Mouse (Mus musculus): Measurements from ENCODE around the gene Mrnip.

Mrnip gene

GRCm38 (mm10) chr11:50159347-50159746 is 14.9 kb upstream of the Mrnip start:
- no peak for DNase-seq (ENCODE audit: low spot score in 2 of 2)

GRCm38 (mm10) chr11:50161578-50162304 is 12.5 kb upstream of the Mrnip start:
- DNase-seq (ENCODE audit: low spot score in 2 of 2) = peak; percentile 44 to 50

GRCm38 (mm10) chr11:50162338-50163050 is 11.8 kb upstream of the Mrnip start:
- no peak for DNase-seq (ENCODE audit: low spot score in 2 of 2)

GRCm38 (mm10) chr11:50168352-50168751 is 5.9 kb upstream of the Mrnip start:
- DNase-seq (ENCODE audit: low spot score in 2 of 2) = no peak

- peak; percentile 98 to 99 for DNase-seq (ENCODE audit: low spot score in 2 of 2)
Measured at GRCm38 (mm10) chr11:50174730-50175187, 515 bp downstream of the Mrnip start.

GRCm38 (mm10) chr11:50176351-50176750 is 2.1 kb downstream of the Mrnip start:
- no peak for DNase-seq (ENCODE audit: low spot score in 2 of 2)

- no peak for DNase-seq (ENCODE audit: low spot score in 2 of 2)
Measured at GRCm38 (mm10) chr11:50177111-50177510, 2.9 kb downstream of the Mrnip start.

GRCm38 (mm10) chr11:50178532-50179488 is 4.6 kb downstream of the Mrnip start:
- no peak for DNase-seq (ENCODE audit: low spot score in 2 of 2)

GRCm38 (mm10) chr11:50180478-50181231 is 6.4 kb downstream of the Mrnip start:
- DNase-seq (ENCODE audit: low spot score in 2 of 2) = no peak

- DNase-seq (ENCODE audit: low spot score in 2 of 2) = no peak
Measured at GRCm38 (mm10) chr11:50182702-50183101, 8.5 kb downstream of the Mrnip start.

GRCm38 (mm10) chr11:50184788-50185187 is 10.5 kb downstream of the Mrnip start:
- DNase-seq (ENCODE audit: low spot score in 2 of 2) = no peak

GRCm38 (mm10) chr11:50188682-50189081 is 14.4 kb downstream of the Mrnip start:
- DNase-seq (ENCODE audit: low spot score in 2 of 2) = no peak

- DNase-seq (ENCODE audit: low spot score in 2 of 2) = no peak
Measured at GRCm38 (mm10) chr11:50190362-50190761, 16.1 kb downstream of the Mrnip start.

- DNase-seq (ENCODE audit: low spot score in 2 of 2) = no peak
Measured at GRCm38 (mm10) chr11:50192278-50192677, 18.0 kb downstream of the Mrnip start.

- no peak for DNase-seq (ENCODE audit: low spot score in 2 of 2)
Measured at GRCm38 (mm10) chr11:50194070-50194469, 19.8 kb downstream of the Mrnip start.

GRCm38 (mm10) chr11:50194793-50195192 is 20.5 kb downstream of the Mrnip start:
- no peak for DNase-seq (ENCODE audit: low spot score in 2 of 2)

- no peak for DNase-seq (ENCODE audit: low spot score in 2 of 2)
Measured at GRCm38 (mm10) chr11:50197500-50197899, 23.3 kb downstream of the Mrnip start.

- DNase-seq (ENCODE audit: low spot score in 2 of 2) = no peak
Measured at GRCm38 (mm10) chr11:50198219-50198846, 24.1 kb downstream of the Mrnip start.

GRCm38 (mm10) chr11:50198916-50199315 is 24.7 kb downstream of the Mrnip start:
- no peak for DNase-seq (ENCODE audit: low spot score in 2 of 2)

- DNase-seq (ENCODE audit: low spot score in 2 of 2) = no peak
Measured at GRCm38 (mm10) chr11:50200613-50201012, 26.4 kb downstream of the Mrnip start.

- no peak for DNase-seq (ENCODE audit: low spot score in 2 of 2)
Measured at GRCm38 (mm10) chr11:50201590-50201989, 27.3 kb downstream of the Mrnip start.
